Mouse (Mus musculus): Measurements from ENCODE around the gene Kcnq4.
A peak's percentile ranks its signal among the peaks of the same experiment; 100 is the strongest.

The Kcnq4 gene

GRCm38 (mm10) chr4:120725516-120726090, 22.8 kb downstream of the Kcnq4 start:
- no peak for DNase-seq (ENCODE audit: low spot score)

- DNase-seq (ENCODE audit: low spot score) = no peak
Measured at GRCm38 (mm10) chr4:120721574-120721973, 26.8 kb downstream of the Kcnq4 start.

- no peak for DNase-seq (ENCODE audit: low spot score)
Measured at GRCm38 (mm10) chr4:120719152-120719551, 29.3 kb downstream of the Kcnq4 start.

GRCm38 (mm10) chr4:120717591-120717990, 30.8 kb downstream of the Kcnq4 start:
- DNase-seq (ENCODE audit: low spot score) = no peak

- DNase-seq (ENCODE audit: low spot score) = no peak
Measured at GRCm38 (mm10) chr4:120716765-120717164, 31.6 kb downstream of the Kcnq4 start.

GRCm38 (mm10) chr4:120716141-120716571, 32.3 kb downstream of the Kcnq4 start:
- DNase-seq (ENCODE audit: low spot score) = peak; percentile 50

GRCm38 (mm10) chr4:120713856-120714497, 34.4 kb downstream of the Kcnq4 start:
- no peak for DNase-seq (ENCODE audit: low spot score)

GRCm38 (mm10) chr4:120713021-120713420, 35.4 kb downstream of the Kcnq4 start:
- DNase-seq (ENCODE audit: low spot score) = no peak

- no peak for DNase-seq (ENCODE audit: low spot score)
Measured at GRCm38 (mm10) chr4:120712236-120712635, 36.2 kb downstream of the Kcnq4 start.

- DNase-seq (ENCODE audit: low spot score) = no peak
Measured at GRCm38 (mm10) chr4:120702511-120702910, 45.9 kb downstream of the Kcnq4 start.

- no peak for DNase-seq (ENCODE audit: low spot score)
Measured at GRCm38 (mm10) chr4:120702056-120702455, 46.4 kb downstream of the Kcnq4 start.

- DNase-seq (ENCODE audit: low spot score) = no peak
Measured at GRCm38 (mm10) chr4:120701180-120701579, 47.2 kb downstream of the Kcnq4 start.

GRCm38 (mm10) chr4:120697799-120698484, 50.5 kb downstream of the Kcnq4 start:
- DNase-seq (ENCODE audit: low spot score) = no peak

- DNase-seq (ENCODE audit: low spot score) = no peak
Measured at GRCm38 (mm10) chr4:120697353-120697752, 51.1 kb downstream of the Kcnq4 start.

GRCm38 (mm10) chr4:120692717-120693116, 55.7 kb downstream of the Kcnq4 start:
- DNase-seq (ENCODE audit: low spot score) = peak; percentile 35

GRCm38 (mm10) chr4:120689317-120689716, 59.1 kb downstream of the Kcnq4 start:
- no peak for DNase-seq (ENCODE audit: low spot score)

- DNase-seq (ENCODE audit: low spot score) = no peak
Measured at GRCm38 (mm10) chr4:120687282-120687681, 61.1 kb downstream of the Kcnq4 start.

- no peak for DNase-seq (ENCODE audit: low spot score)
Measured at GRCm38 (mm10) chr4:120683278-120683997, 65.0 kb downstream of the Kcnq4 start.

- DNase-seq (ENCODE audit: low spot score) = peak; percentile 30
Measured at GRCm38 (mm10) chr4:120682168-120682567, 66.2 kb downstream of the Kcnq4 start.

- DNase-seq (ENCODE audit: low spot score) = peak; percentile 27
Measured at GRCm38 (mm10) chr4:120680953-120681352, 67.5 kb downstream of the Kcnq4 start.

- DNase-seq (ENCODE audit: low spot score) = no peak
Measured at GRCm38 (mm10) chr4:120675640-120676039, 72.8 kb downstream of the Kcnq4 start.

GRCm38 (mm10) chr4:120674775-120675451, 73.5 kb downstream of the Kcnq4 start:
- DNase-seq (ENCODE audit: low spot score) = no peak
